Mouse (Mus musculus): ENCODE data around the gene Gm3248.
"Not testable (repeated sequence)": the region's sequence is repeated elsewhere in the genome, so short reads cannot be mapped to it uniquely, and the experiment has no call there.

GRCm38 (mm10) chr14:5923276-5923675 lies 38.3 kb downstream of the Gm3248 start:
- TF ChIP-seq CTCF (IDR thresholded peaks at IDR 0.05); POLR2A (IDR thresholded peaks at IDR 0.05; ENCODE audit: insufficient read depth, low read depth, low read length); EP300 (IDR thresholded peaks at IDR 0.05; ENCODE audit: insufficient read depth, low read depth, low read length): not testable (repeated sequence)

Data from heart, adult 2 months (tissue).